Comparison of ENCODE assay signal across 14 mouse cellular contexts in genomic region chr9:107962916-107963315, GRCm38 (mm10). TPM values are rescaled to one million over a fixed set of nuclear protein-coding genes. Genes with fewer than 3 reads are reported as not detected.
"Had no signal": no experiment of that assay in that cellular context is flagged by ENCODE, and none has a peak within 500 bp of the region (broad histone marks: within the 10 kb centered on the region; RNA-seq: fewer than 3 reads in every experiment).

No protein-coding gene starts in this region.

- H3K4me3 ChIP-seq: liver, embryonic 15.5 days; lung, embryonic 15.5 days; midbrain, embryonic 10.5 days; midbrain, embryonic 13.5 days; myocyte; neural tube, embryonic 13.5 days had no signal

- DNase-seq: thymus, adult 18-20 months had no signal

- H3K4me2 ChIP-seq: liver, embryonic 11.5 days; liver, embryonic 15.5 days; lung, embryonic 15.5 days; midbrain, embryonic 13.5 days; neural tube, embryonic 13.5 days had no signal

- H3K9ac ChIP-seq: liver, embryonic 15.5 days; lung, embryonic 15.5 days; neural tube, embryonic 13.5 days had no signal

- H3K27ac ChIP-seq: kidney, postnatal 0 days; lung, embryonic 15.5 days; midbrain, embryonic 10.5 days; neural tube, embryonic 13.5 days had no signal

- H3K9me3 ChIP-seq: liver, embryonic 15.5 days; lung, embryonic 15.5 days; megakaryocyte, embryonic 14.5 days; midbrain, embryonic 10.5 days; midbrain, embryonic 13.5 days; neural tube, embryonic 13.5 days had no signal

- H3K27me3 ChIP-seq: liver, embryonic 15.5 days; lung, embryonic 15.5 days; megakaryocyte, embryonic 14.5 days; midbrain, embryonic 13.5 days; neural tube, embryonic 13.5 days had no signal

RNA-seq across cellular contexts. Expression of gene Gm20661, which starts 19.9 kb away (rescaled TPM):
- polyA plus RNA-seq: large intestine, adult 2 months; myocyte; small intestine, adult 2 months; testis, adult 2 months had no signal

RNA-seq across cellular contexts. Expression of gene Camkv, which starts 27.4 kb away (rescaled TPM):
- polyA plus RNA-seq: kidney, adult 2 months had no signal
